Mouse (Mus musculus) limb, embryonic 14.5 days (tissue): ENCODE measurements around the gene Prlr. TPM values are rescaled to one million over a fixed set of nuclear protein-coding genes. Genes with fewer than 3 reads are reported as not detected.

ENCODE experiments used
- ATAC-seq: fragments of 200-750 bp; cut with Nextera tagmentation; 2 replicates; pipeline ENCODE4 v1.8.0; 2017; ENCODE audit warnings: low read depth, moderate number of reproducible peaks, moderate TSS enrichment; ENCODE audit not compliant: low FRiP score
- DNase-seq: peaks from one replicate; pipeline ENCODE4 v3.0.0-alpha.2; 2015; ENCODE audit warnings: low spot score
- H3K27ac ChIP-seq: fragments of 300-500 bp; sonication (generic); replicated peaks from 2 replicates; pipeline ENCODE4 v1.5.1; 2014; ENCODE audit warnings: low read depth, mild to moderate bottlenecking, low read length, moderate library complexity, mixed read lengths
- H3K27me3 ChIP-seq: fragments of 300-500 bp; sonication (generic); 2 replicates; pipeline ENCODE4 v1.6.1; 2014; ENCODE audit warnings: low read length, mixed read lengths; ENCODE audit not compliant: control insufficient read depth, insufficient read depth
- H3K36me3 ChIP-seq: fragments of 300-500 bp; sonication (generic); 2 replicates; pipeline ENCODE4 v1.6.1; 2014; ENCODE audit warnings: mild to moderate bottlenecking, low read length, moderate library complexity, mixed read lengths; ENCODE audit not compliant: control insufficient read depth, insufficient read depth
- H3K4me1 ChIP-seq: fragments of 300-500 bp; sonication (generic); 2 replicates; pipeline ENCODE4 v1.6.1; 2014; ENCODE audit warnings: antibody characterized with exemption, low read length, mixed read lengths; ENCODE audit not compliant: control insufficient read depth, insufficient read depth
- H3K4me2 ChIP-seq: fragments of 300-500 bp; sonication (generic); replicated peaks from 2 replicates; pipeline ENCODE4 v1.6.1; 2014; ENCODE audit warnings: low read depth, mild to moderate bottlenecking, low read length, moderate library complexity; ENCODE audit not compliant: severe bottlenecking
- H3K4me3 ChIP-seq: fragments of 300-500 bp; sonication (generic); replicated peaks from 2 replicates; pipeline ENCODE4 v1.5.1; 2014; ENCODE audit warnings: low read length
- H3K9ac ChIP-seq: fragments of 300-500 bp; sonication (generic); 2 replicates; pipeline ENCODE4 v1.6.1; 2014; ENCODE audit warnings: mild to moderate bottlenecking, low read depth, low read length, moderate library complexity; ENCODE audit not compliant: severe bottlenecking
- H3K9me3 ChIP-seq: fragments of 300-500 bp; sonication (generic); 2 replicates; pipeline ENCODE4 v1.6.1; 2016; ENCODE audit warnings: low read length; ENCODE audit not compliant: control insufficient read depth
- POLR2A ChIP-seq: fragments of 200-500 bp; IDR thresholded peaks from 2 replicates; pipeline ENCODE4 v1.8.0; 2012; ENCODE audit warnings: inconsistent platforms, mild to moderate bottlenecking, moderate library complexity, borderline replicate concordance; ENCODE audit not compliant: insufficient read depth, insufficient read length; ENCODE audit errors: extremely low read depth
- WGBS: fragments of 180-500 bp; shearing (Covaris S2); extraction: QIAGEN DNeasy Blood & Tissue Kit; methylation state at CpG from one replicate; pipeline ENCODE4 v1.1.7; 2014; 5-methylcytosine and 5-hydroxymethylcytosine counted together
- polyA plus RNA-seq, 2 experiments: library from polyadenylated mRNA; depleted of rRNA in 1 of 2; stranded (reverse) in 1 of 2; unstranded in 1 of 2; fragments of >200 nt; fragmentation: Nextera tagmentation in 1 of 2; extraction: Ambion mirVana in 1 of 2; gene quantifications; 2 replicates each; pipeline versions ENCODE4 v1.2.1 to v1.2.3; 2012 to 2014

Prlr gene
- polyA plus RNA-seq, 2 experiments = 0.31 to 2.0 TPM

GRCm38 (mm10) chr15:10358039-10358948, 181.3 kb downstream of the Prlr start, which contains the start of gene Agxt2:
Gene Agxt2, plus strand, starts transcription at chr15:10358532.
- Histone ChIP-seq H3K4me2 (no peak within 1 kb of the TSS), H3K4me1 (no peaks in the 10 kb centered on the region), H3K4me3 (no peak within 1 kb of the TSS), H3K27ac (no peak within 1 kb of the TSS), H3K9ac (no peak within 1 kb of the TSS), H3K36me3 (no peaks in the 10 kb centered on the region), H3K9me3 (no peaks in the 10 kb centered on the region), H3K27me3 (no peaks in the 10 kb centered on the region)
- TF ChIP-seq POLR2A = no peak
- no peak for DNase-seq
- 80% methylated on average over 9 of the region's 9 CpGs for WGBS
- ATAC-seq = no peak

- Histone ChIP-seq H3K4me2 (no peak overlapping the region), H3K27ac (no peak overlapping the region), H3K36me3 (no peaks in the 10 kb centered on the region), H3K4me1 (no peaks in the 10 kb centered on the region), H3K4me3 (no peak overlapping the region), H3K9ac (no peak overlapping the region), H3K27me3 (no peaks in the 10 kb centered on the region), H3K9me3 (no peaks in the 10 kb centered on the region)
- DNase-seq (no peak), ATAC-seq (no peak)
- TF ChIP-seq POLR2A = no peak
- 88% methylated on average over 2 of the region's 2 CpGs for WGBS
Observed at GRCm38 (mm10) chr15:10366331-10366730, 189.3 kb downstream of the Prlr start.

- Histone ChIP-seq H3K4me2 (no peak overlapping the region), H3K27ac (no peak overlapping the region), H3K4me1 (no peaks in the 10 kb centered on the region), H3K9me3 (no peaks in the 10 kb centered on the region), H3K27me3 (no peaks in the 10 kb centered on the region), H3K4me3 (no peak overlapping the region), H3K36me3 (no peaks in the 10 kb centered on the region), H3K9ac (no peak overlapping the region)
- no peak for ATAC-seq
- WGBS = 84% methylated on average over 3 of the region's 3 CpGs
- no peak for DNase-seq
- TF ChIP-seq POLR2A = no peak
Observed at GRCm38 (mm10) chr15:10375404-10375803, 198.4 kb downstream of the Prlr start.

- H3K9me3 ChIP-seq = no peaks in the 10 kb centered on the region
- H3K36me3 ChIP-seq = no peaks in the 10 kb centered on the region
- H3K9ac ChIP-seq = no peak overlapping the region
- H3K4me1 ChIP-seq = no peaks in the 10 kb centered on the region
- no peaks in the 10 kb centered on the region for H3K27me3 ChIP-seq
- TF ChIP-seq POLR2A = no peak
- DNase-seq (no peak), ATAC-seq (no peak)
- H3K27ac ChIP-seq = no peak overlapping the region
- WGBS = 58% methylated on average over 4 of the region's 4 CpGs
- H3K4me2 ChIP-seq = no peak overlapping the region
- no peak overlapping the region for H3K4me3 ChIP-seq
Observed at GRCm38 (mm10) chr15:10378338-10378959, 201.4 kb downstream of the Prlr start.

GRCm38 (mm10) chr15:10379757-10380458, 202.9 kb downstream of the Prlr start:
- H3K27ac ChIP-seq = no peak overlapping the region
- no peaks in the 10 kb centered on the region for H3K36me3 ChIP-seq
- no peak overlapping the region for H3K4me3 ChIP-seq
- no peaks in the 10 kb centered on the region for H3K27me3 ChIP-seq
- WGBS = 88% methylated on average over 3 of the region's 3 CpGs
- ATAC-seq = no peak
- no peaks in the 10 kb centered on the region for H3K4me1 ChIP-seq
- no peaks in the 10 kb centered on the region for H3K9me3 ChIP-seq
- H3K9ac ChIP-seq = no peak overlapping the region
- TF ChIP-seq POLR2A = no peak
- H3K4me2 ChIP-seq = no peak overlapping the region
- no peak for DNase-seq
